Mouse (Mus musculus): ENCODE data around the gene Apom. TPM values are rescaled to one million over a fixed set of nuclear protein-coding genes. Genes with fewer than 3 reads are reported as not detected.

The Apom gene
- polyA plus RNA-seq, 1 experiment from 2014 or later = 1,216 TPM

- 63% methylated on average over 5 of the region's 5 CpGs for WGBS (ENCODE audit: insufficient replicate concordance)
- Histone ChIP-seq H3K27ac (ENCODE audit: low read depth) (no peak overlapping the region), H3K9ac (replicated peaks) (no peak overlapping the region), H3K36me3 (replicated peaks; ENCODE audit: insufficient read depth, low read length) (peaks cover 90% of the 10 kb centered on the region), H3K27me3 (ENCODE audit: insufficient read depth, low read length) (no peaks in the 10 kb centered on the region), H3K4me2 (ENCODE audit: low read depth, low read length) (no peak overlapping the region), H3K4me1 (ENCODE audit: insufficient read depth) (0 out of 2 replicates have a peak, but pooled peaks cover 2% of the 10 kb centered on the region), H3K9me3 (ENCODE audit: low read length) (no peaks in the 10 kb centered on the region), H3K4me3 (ENCODE audit: low read depth, low read length) (no peak overlapping the region)
- ATAC-seq (0 out of 2 replicates have a peak, but pooled peaks have one; percentile 4), DNase-seq (no peak)
- TF ChIP-seq EP300 (IDR thresholded peaks at IDR 0.05; ENCODE audit: low read depth) (no peak), CTCF (IDR thresholded peaks at IDR 0.05; ENCODE audit: low read depth) (no peak)
These were observed 16.2 kb upstream of the Apom start for GRCm38 (mm10) chr17:35147922-35148639.

GRCm38 (mm10) chr17:35147348-35147747, 15.5 kb upstream of the Apom start:
- no peak for ATAC-seq
- Histone ChIP-seq H3K27me3 (ENCODE audit: insufficient read depth, low read length) (no peaks in the 10 kb centered on the region), H3K27ac (ENCODE audit: low read depth) (no peak overlapping the region), H3K9me3 (ENCODE audit: low read length) (no peaks in the 10 kb centered on the region), H3K4me2 (ENCODE audit: low read depth, low read length) (no peak overlapping the region), H3K4me1 (ENCODE audit: insufficient read depth) (0 out of 2 replicates have a peak, but pooled peaks cover 2% of the 10 kb centered on the region), H3K4me3 (ENCODE audit: low read depth, low read length) (no peak overlapping the region), H3K9ac (replicated peaks) (no peak overlapping the region), H3K36me3 (replicated peaks; ENCODE audit: insufficient read depth, low read length) (peaks cover 90% of the 10 kb centered on the region)
- no peak for DNase-seq
- no peak for TF ChIP-seq EP300 (IDR thresholded peaks at IDR 0.05; ENCODE audit: low read depth)
- 63% methylated on average over 3 of the region's 3 CpGs for WGBS (ENCODE audit: insufficient replicate concordance)

- ATAC-seq = no peak
- DNase-seq = no peak
- 87% methylated on average over 5 of the region's 5 CpGs for WGBS (ENCODE audit: insufficient replicate concordance)
- H3K9ac ChIP-seq (replicated peaks) = no peak overlapping the region
- H3K27ac ChIP-seq (ENCODE audit: low read depth) = no peak overlapping the region
- no peak for TF ChIP-seq EP300 (IDR thresholded peaks at IDR 0.05; ENCODE audit: low read depth)
- no peak for TF ChIP-seq CTCF (IDR thresholded peaks at IDR 0.05; ENCODE audit: low read depth)
- no peaks in the 10 kb centered on the region for H3K9me3 ChIP-seq (ENCODE audit: low read length)
- no peaks in the 10 kb centered on the region for H3K27me3 ChIP-seq (ENCODE audit: insufficient read depth, low read length)
- no peak overlapping the region for H3K4me3 ChIP-seq (ENCODE audit: low read depth, low read length)
- H3K36me3 ChIP-seq (replicated peaks; ENCODE audit: insufficient read depth, low read length) = peaks cover 92% of the 10 kb centered on the region
- H3K4me1 ChIP-seq (ENCODE audit: insufficient read depth) = 0 out of 2 replicates have a peak, but pooled peaks cover 2% of the 10 kb centered on the region
- H3K4me2 ChIP-seq (ENCODE audit: low read depth, low read length) = no peak overlapping the region
These were observed 14.3 kb upstream of the Apom start for GRCm38 (mm10) chr17:35146139-35146538.

GRCm38 (mm10) chr17:35141971-35142370, 10.1 kb upstream of the Apom start:
- no peak for DNase-seq
- no peak overlapping the region for H3K9ac ChIP-seq (replicated peaks)
- 72% methylated on average over 6 of the region's 6 CpGs for WGBS (ENCODE audit: insufficient replicate concordance)
- peaks cover 4% of the 10 kb centered on the region for H3K4me1 ChIP-seq (ENCODE audit: insufficient read depth)
- H3K4me2 ChIP-seq (ENCODE audit: low read depth, low read length) = no peak overlapping the region
- H3K4me3 ChIP-seq (ENCODE audit: low read depth, low read length) = no peak overlapping the region
- H3K36me3 ChIP-seq (replicated peaks; ENCODE audit: insufficient read depth, low read length) = peaks cover 91% of the 10 kb centered on the region
- H3K9me3 ChIP-seq (ENCODE audit: low read length) = no peaks in the 10 kb centered on the region
- no peak overlapping the region for H3K27ac ChIP-seq (ENCODE audit: low read depth)
- H3K27me3 ChIP-seq (ENCODE audit: insufficient read depth, low read length) = no peaks in the 10 kb centered on the region
- ATAC-seq = no peak
- TF ChIP-seq EP300 (IDR thresholded peaks at IDR 0.05; ENCODE audit: low read depth) = no peak
- TF ChIP-seq CTCF (IDR thresholded peaks at IDR 0.05; ENCODE audit: low read depth) = no peak

- Histone ChIP-seq H3K9ac (replicated peaks) (no peak overlapping the region), H3K4me3 (ENCODE audit: low read depth, low read length) (no peak overlapping the region), H3K27ac (ENCODE audit: low read depth) (no peak overlapping the region), H3K9me3 (ENCODE audit: low read length) (no peaks in the 10 kb centered on the region), H3K27me3 (ENCODE audit: insufficient read depth, low read length) (no peaks in the 10 kb centered on the region), H3K4me2 (ENCODE audit: low read depth, low read length) (no peak overlapping the region), H3K4me1 (ENCODE audit: insufficient read depth) (peaks cover 9% of the 10 kb centered on the region), H3K36me3 (replicated peaks; ENCODE audit: insufficient read depth, low read length) (peaks cover 77% of the 10 kb centered on the region)
- no peak for TF ChIP-seq EP300 (IDR thresholded peaks at IDR 0.05; ENCODE audit: low read depth)
- no peak for TF ChIP-seq CTCF (IDR thresholded peaks at IDR 0.05; ENCODE audit: low read depth)
- ATAC-seq (no peak), DNase-seq (no peak)
- WGBS (ENCODE audit: insufficient replicate concordance) = 74% methylated on average over 16 of the region's 16 CpGs
These were observed 8.7 kb upstream of the Apom start for GRCm38 (mm10) chr17:35140490-35140996.

GRCm38 (mm10) chr17:35139269-35139668, 7.4 kb upstream of the Apom start:
- H3K9me3 ChIP-seq (ENCODE audit: low read length) = no peaks in the 10 kb centered on the region
- no peak overlapping the region for H3K4me2 ChIP-seq (ENCODE audit: low read depth, low read length)
- peaks cover 64% of the 10 kb centered on the region for H3K36me3 ChIP-seq (replicated peaks; ENCODE audit: insufficient read depth, low read length)
- no peak overlapping the region for H3K4me3 ChIP-seq (ENCODE audit: low read depth, low read length)
- no peaks in the 10 kb centered on the region for H3K27me3 ChIP-seq (ENCODE audit: insufficient read depth, low read length)
- 84% methylated on average over 3 of the region's 3 CpGs for WGBS (ENCODE audit: insufficient replicate concordance)
- TF ChIP-seq CTCF (IDR thresholded peaks at IDR 0.05; ENCODE audit: low read depth) (no peak), EP300 (IDR thresholded peaks at IDR 0.05; ENCODE audit: low read depth) (no peak)
- peaks cover 9% of the 10 kb centered on the region for H3K4me1 ChIP-seq (ENCODE audit: insufficient read depth)
- no peak for ATAC-seq
- no peak overlapping the region for H3K27ac ChIP-seq (ENCODE audit: low read depth)
- H3K9ac ChIP-seq (replicated peaks) = no peak overlapping the region
- DNase-seq = no peak
